Mouse (Mus musculus) c-Kit-positive CD71-negative TER-119-negative erythroid progenitor cells, embryonic 14.5 days (primary cell): ENCODE results near the gene Nme4.
"Not testable (repeated sequence)": the region's sequence is repeated elsewhere in the genome, so short reads cannot be mapped to it uniquely, and the experiment has no call there.

Experiments used
- DNase-seq: peaks from one replicate; pipeline ENCODE4 v3.0.0-alpha.2; 2013; ENCODE audit warnings: low read depth

Nme4 gene

GRCm38 (mm10) chr17:26095121-26095740 is at the start of gene Nme4:
Gene Nme4, minus strand, starts transcription at chr17:26095602.
- peak; percentile 50 for DNase-seq

- no peak for DNase-seq
Measured at GRCm38 (mm10) chr17:26143386-26143785, 48.0 kb upstream of the Nme4 start.

- DNase-seq: no peak
Measured at GRCm38 (mm10) chr17:26142796-26143195, 47.4 kb upstream of the Nme4 start.

GRCm38 (mm10) chr17:26138901-26139381 is 43.5 kb upstream of the Nme4 start:
- no peak for DNase-seq

GRCm38 (mm10) chr17:26138239-26138836 is 42.9 kb upstream of the Nme4 start, which contains the start of gene Axin1:
Gene Axin1, plus strand, starts transcription at chr17:26138688.
- DNase-seq: peak; percentile 96

GRCm38 (mm10) chr17:26137751-26138130 is 42.3 kb upstream of the Nme4 start:
- no peak for DNase-seq

GRCm38 (mm10) chr17:26137106-26137750 is 41.8 kb upstream of the Nme4 start:
- no peak for DNase-seq

- DNase-seq: no peak
Measured at GRCm38 (mm10) chr17:26131856-26132853, 36.8 kb upstream of the Nme4 start.

- DNase-seq: no peak
Measured at GRCm38 (mm10) chr17:26131062-26131732, 35.8 kb upstream of the Nme4 start.

- DNase-seq: no peak
Measured at GRCm38 (mm10) chr17:26125226-26125625, 29.8 kb upstream of the Nme4 start.

- no peak for DNase-seq
Measured at GRCm38 (mm10) chr17:26124560-26124959, 29.2 kb upstream of the Nme4 start.

GRCm38 (mm10) chr17:26123267-26123684 is 27.9 kb upstream of the Nme4 start, which contains the start of gene Mrpl28:
Gene Mrpl28, plus strand, starts transcription at chr17:26123500.
- peak; percentile 94 for DNase-seq

- DNase-seq: no peak
Measured at GRCm38 (mm10) chr17:26122431-26123140, 27.2 kb upstream of the Nme4 start.

- DNase-seq: peak; percentile 61
Measured at GRCm38 (mm10) chr17:26119766-26120710, 24.6 kb upstream of the Nme4 start.

- DNase-seq: no peak
Measured at GRCm38 (mm10) chr17:26116503-26117258, 21.3 kb upstream of the Nme4 start.

GRCm38 (mm10) chr17:26115956-26116487 is 20.6 kb upstream of the Nme4 start:
- no peak for DNase-seq

- no peak for DNase-seq
Measured at GRCm38 (mm10) chr17:26115205-26115898, 19.9 kb upstream of the Nme4 start.

- DNase-seq: not testable (repeated sequence)
Measured at GRCm38 (mm10) chr17:26114461-26114860, 19.1 kb upstream of the Nme4 start.
